Mouse (Mus musculus) embryonic facial prominence, embryonic 13.5 days (tissue): ENCODE results near the gene Zfp609. TPM values are rescaled to one million over a fixed set of nuclear protein-coding genes. Genes with fewer than 3 reads are reported as not detected.
"Not testable (repeated sequence)": the region's sequence is repeated elsewhere in the genome, so short reads cannot be mapped to it uniquely, and the experiment has no call there.

ENCODE experiments used
- ATAC-seq: fragments of 200-750 bp; cut with Nextera tagmentation; 2 replicates; pipeline ENCODE4 v1.8.0; 2017; ENCODE audit warnings: low read depth; ENCODE audit not compliant: insufficient number of reproducible peaks, insufficient read depth, low FRiP score, low TSS enrichment
- H3K27ac ChIP-seq: fragments of 300-500 bp; sonication (generic); 2 replicates; pipeline ENCODE4 v1.5.1; 2015; ENCODE audit warnings: moderate library complexity, mild to moderate bottlenecking, inconsistent platforms
- H3K27me3 ChIP-seq: fragments of 300-500 bp; sonication (generic); 2 replicates; pipeline ENCODE4 v1.6.1; 2015; ENCODE audit warnings: mild to moderate bottlenecking, inconsistent platforms
- H3K36me3 ChIP-seq: fragments of 300-500 bp; sonication (generic); 2 replicates; pipeline ENCODE4 v1.6.1; 2015; ENCODE audit warnings: mild to moderate bottlenecking, inconsistent platforms
- H3K4me1 ChIP-seq: fragments of 300-500 bp; sonication (generic); 2 replicates; pipeline ENCODE4 v1.6.1; 2015; ENCODE audit warnings: inconsistent platforms
- H3K4me2 ChIP-seq: fragments of 300-500 bp; sonication (generic); 2 replicates; pipeline ENCODE4 v1.6.1; 2015; ENCODE audit warnings: moderate library complexity, mild to moderate bottlenecking, inconsistent platforms
- H3K4me3 ChIP-seq: fragments of 300-500 bp; sonication (generic); 2 replicates; pipeline ENCODE4 v1.5.1; 2015; ENCODE audit warnings: mild to moderate bottlenecking, inconsistent platforms
- H3K9ac ChIP-seq: fragments of 300-500 bp; sonication (generic); 2 replicates; pipeline ENCODE4 v1.6.1; 2015; ENCODE audit warnings: mild to moderate bottlenecking, inconsistent platforms
- H3K9me3 ChIP-seq: fragments of 300-500 bp; sonication (generic); 2 replicates; pipeline ENCODE4 v1.6.1; 2016; ENCODE audit warnings: inconsistent platforms
- WGBS: fragments of 180-500 bp; shearing (Covaris S2); methylation state at CpG from one replicate; pipeline ENCODE4 v1.1.7; 2015; ENCODE audit warnings: mixed read lengths; 5-methylcytosine and 5-hydroxymethylcytosine counted together
- polyA plus RNA-seq: library from polyadenylated mRNA; unstranded; fragments of >200 nt; fragmentation: Nextera tagmentation; extraction: Ambion mirVana; gene quantifications from 2 replicates; pipeline ENCODE4 v1.2.1, GENCODE M21; 2015

Zfp609 gene
- polyA plus RNA-seq, 1 experiment from 2014 or later, result 7.2 TPM

DNA sequence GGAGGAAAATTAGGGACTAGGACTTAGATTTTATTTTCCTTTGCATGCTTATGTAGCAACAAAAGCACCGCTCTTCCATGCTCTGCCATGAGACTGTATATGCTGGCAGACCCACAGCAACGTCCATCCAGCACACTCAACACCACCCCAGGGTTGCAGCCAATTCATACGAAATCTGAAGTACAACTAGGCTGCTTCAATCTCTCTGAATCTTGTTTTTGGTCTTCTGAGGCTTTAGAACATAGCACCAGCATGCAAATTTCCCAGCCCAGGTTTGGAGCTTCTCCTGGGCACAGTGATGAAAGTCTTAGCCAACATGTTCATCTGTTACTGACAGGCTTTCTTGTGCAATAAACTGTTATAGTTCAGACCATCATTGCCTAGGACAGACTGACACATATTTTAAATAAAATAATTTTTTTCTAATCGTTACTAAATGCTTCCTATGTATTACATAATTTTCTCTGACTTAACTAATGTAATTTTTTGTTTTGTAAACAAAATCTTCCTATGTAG lies 39.5 kb downstream of the Zfp609 start:
- Histone ChIP-seq H3K4me2 (no peak overlapping the region), H3K36me3 (no peaks in the 10 kb centered on the region; the same call in 1 of the 2 replicates), H3K9ac (no peak overlapping the region), H3K27ac (no peak overlapping the region), H3K4me1 (peaks cover 37% of the 10 kb centered on the region), H3K27me3 (no peaks in the 10 kb centered on the region), H3K4me3 (no peak overlapping the region), H3K9me3 (no peaks in the 10 kb centered on the region)
- WGBS, result 81% methylated on average over 4 of the region's 4 CpGs
- no peak for ATAC-seq

- no peak overlapping the region for H3K4me3 ChIP-seq
- no peak overlapping the region for H3K27ac ChIP-seq
- H3K36me3 ChIP-seq, result no peaks in the 10 kb centered on the region
- WGBS, result 73% methylated on average over 8 of the region's 8 CpGs
- H3K9me3 ChIP-seq, result no peaks in the 10 kb centered on the region
- H3K4me2 ChIP-seq, result no peak overlapping the region
- H3K27me3 ChIP-seq, result no peaks in the 10 kb centered on the region
- ATAC-seq, result no peak
- H3K4me1 ChIP-seq, result peaks cover 36% of the 10 kb centered on the region
- H3K9ac ChIP-seq, result no peak overlapping the region
Observed at GRCm38 (mm10) chr9:65786885-65787787, 40.2 kb downstream of the Zfp609 start.

DNA sequence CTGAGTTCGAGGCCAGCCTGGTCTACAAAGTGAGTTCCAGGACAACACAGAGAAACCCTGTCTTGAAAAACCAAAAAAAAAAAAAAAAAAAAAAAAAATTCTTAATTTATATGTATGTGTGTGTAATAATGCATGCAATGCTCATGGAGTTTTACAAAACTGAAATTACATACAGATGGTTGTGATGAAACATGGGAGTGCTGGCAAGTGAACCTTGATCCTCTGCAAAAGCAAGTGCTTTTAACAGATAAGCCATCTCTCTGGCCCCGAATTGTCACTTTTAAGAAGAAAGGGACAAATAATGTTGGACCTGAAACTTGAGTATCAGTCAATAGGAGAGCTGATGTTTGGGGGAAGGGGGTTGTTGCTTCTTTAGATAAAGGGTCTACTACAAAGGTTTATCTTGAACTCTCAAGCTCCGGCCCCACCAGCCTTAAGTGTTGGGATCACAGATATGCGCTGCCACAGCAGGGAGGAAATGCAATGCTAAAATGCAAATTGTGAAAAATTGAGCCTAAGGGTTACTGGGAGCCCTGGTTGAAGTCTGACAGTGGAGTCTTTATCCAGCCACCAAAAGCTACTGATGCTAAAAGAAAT lies 41.5 kb downstream of the Zfp609 start:
- no peak for ATAC-seq
- Histone ChIP-seq H3K4me3 (no peak overlapping the region), H3K9ac (no peak overlapping the region), H3K27me3 (no peaks in the 10 kb centered on the region), H3K36me3 (no peaks in the 10 kb centered on the region), H3K27ac (no peak overlapping the region), H3K9me3 (no peaks in the 10 kb centered on the region), H3K4me2 (no peak overlapping the region), H3K4me1 (peaks cover 25% of the 10 kb centered on the region)
- 88% methylated on average over 4 of the region's 4 CpGs for WGBS

- H3K4me1 ChIP-seq, result peaks cover 25% of the 10 kb centered on the region
- H3K27me3 ChIP-seq, ATAC-seq, H3K27ac ChIP-seq, H3K36me3 ChIP-seq, H3K4me3 ChIP-seq, H3K9me3 ChIP-seq, H3K9ac ChIP-seq, H3K4me2 ChIP-seq: not testable (repeated sequence)
- 94% methylated on average over 3 of the region's 3 CpGs for WGBS
Observed at GRCm38 (mm10) chr9:65779619-65780018, 47.7 kb downstream of the Zfp609 start.

DNA sequence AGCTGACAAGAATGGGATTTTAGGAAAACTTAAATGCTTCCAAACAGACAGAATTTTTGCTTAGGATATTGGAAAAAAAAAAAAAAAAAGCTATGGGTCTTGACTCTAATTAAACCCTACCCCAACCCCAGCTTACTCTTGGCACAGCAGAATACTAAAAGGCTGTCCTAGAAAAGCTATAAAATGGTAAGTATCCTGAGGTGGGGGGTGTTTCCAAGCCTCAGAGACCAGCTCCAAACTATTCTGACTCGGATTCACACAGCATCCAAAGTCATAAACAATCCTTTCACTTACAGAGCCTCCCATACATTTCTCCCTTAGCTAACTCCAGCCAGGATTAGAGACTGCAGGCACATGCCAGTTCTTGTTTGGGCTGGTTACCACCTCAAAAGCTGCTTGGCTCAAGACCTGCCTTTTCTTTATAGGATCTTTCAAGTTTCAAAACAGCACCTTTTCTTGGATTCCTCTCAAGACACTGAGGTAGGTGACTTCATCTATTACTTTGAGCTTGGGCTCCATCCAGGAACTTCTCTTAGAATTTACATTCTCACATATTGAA lies 50.4 kb downstream of the Zfp609 start:
- peaks cover 15% of the 10 kb centered on the region for H3K4me1 ChIP-seq
- H3K4me2 ChIP-seq, result no peak overlapping the region
- ATAC-seq, result no peak
- no peaks in the 10 kb centered on the region for H3K9me3 ChIP-seq
- no peaks in the 10 kb centered on the region for H3K27me3 ChIP-seq
- H3K4me3 ChIP-seq, result no peak overlapping the region
- H3K36me3 ChIP-seq, result peaks cover 5% of the 10 kb centered on the region; the same call in 1 of the 2 replicates
- H3K27ac ChIP-seq, result peak overlapping the region; percentile 64
- 8% methylated on average over 1 of the region's 1 CpGs for WGBS
- H3K9ac ChIP-seq, result no peak overlapping the region

DNA sequence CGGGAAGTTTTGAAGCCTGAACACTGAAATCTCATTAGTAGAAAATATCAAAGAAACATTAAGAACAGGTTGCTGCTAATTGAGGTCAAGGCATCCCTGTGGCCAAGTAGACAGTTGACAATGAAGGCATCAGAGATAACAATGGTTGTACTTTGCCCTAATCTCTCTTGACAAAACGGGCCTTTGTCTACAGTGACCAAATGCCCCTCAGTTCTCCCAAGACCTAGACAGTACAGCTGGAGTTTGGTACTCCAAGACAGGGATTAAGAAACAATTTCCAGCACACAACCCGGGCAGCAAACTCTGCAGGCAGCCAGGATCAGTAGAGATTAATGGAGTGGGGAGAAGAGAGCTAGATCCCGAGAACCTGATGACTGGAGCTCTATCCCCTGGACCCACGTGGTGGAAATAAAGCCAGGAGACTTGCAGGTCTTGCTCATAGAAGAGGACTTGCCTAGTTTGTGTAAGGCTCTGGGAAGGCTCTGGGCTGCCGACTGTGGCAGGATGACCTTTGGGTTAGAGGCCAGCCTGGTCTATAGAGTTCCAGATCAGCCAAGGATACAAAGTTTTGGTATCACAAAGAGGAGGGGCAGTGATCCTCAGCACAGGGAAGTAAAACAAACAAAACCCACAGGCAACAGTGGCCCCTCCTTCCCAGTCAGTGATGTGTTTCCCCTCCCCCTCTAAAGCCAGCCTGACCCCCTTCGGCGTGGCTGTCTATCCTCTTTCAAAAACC lies 51.1 kb downstream of the Zfp609 start:
- no peak overlapping the region for H3K4me3 ChIP-seq
- ATAC-seq, result no peak
- 19% methylated on average over 8 of the region's 8 CpGs for WGBS

DNA sequence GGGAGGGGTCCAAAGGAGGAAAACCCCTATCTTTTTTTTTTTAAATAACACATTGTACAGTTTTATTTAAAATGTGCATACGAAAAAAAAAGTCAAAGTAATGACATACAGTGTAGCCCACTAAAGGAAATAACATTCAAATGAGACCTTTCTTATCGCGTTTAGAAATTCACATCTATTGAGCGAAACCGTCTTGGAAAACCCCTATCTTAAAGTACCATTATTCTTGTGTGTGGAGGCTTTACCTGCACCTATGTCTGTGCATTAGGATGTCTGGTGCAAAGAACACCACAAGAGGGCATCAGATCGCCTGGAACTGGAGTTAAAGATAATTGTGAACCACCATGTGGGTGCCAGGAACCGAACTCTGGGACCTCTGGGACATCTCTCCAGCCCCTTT lies 53.6 kb downstream of the Zfp609 start:
- Histone ChIP-seq H3K9me3 (no peaks in the 10 kb centered on the region), H3K36me3 (peaks cover 5% of the 10 kb centered on the region; the same call in 1 of the 2 replicates), H3K27ac (no peak overlapping the region), H3K9ac (no peak overlapping the region), H3K4me3 (no peak overlapping the region), H3K27me3 (no peaks in the 10 kb centered on the region), H3K4me1 (peaks cover 30% of the 10 kb centered on the region), H3K4me2 (no peak overlapping the region)
- WGBS, result 96% methylated on average over 7 of the region's 7 CpGs
- ATAC-seq, result no peak

More for the DNA sequence above, 51.1 kb downstream of the Zfp609 start:
- peak overlapping the region; percentile 64 for H3K27ac ChIP-seq
- peaks cover 5% of the 10 kb centered on the region; the same call in 1 of the 2 replicates for H3K36me3 ChIP-seq
- peaks cover 19% of the 10 kb centered on the region for H3K4me1 ChIP-seq
- no peaks in the 10 kb centered on the region for H3K27me3 ChIP-seq
- no peak overlapping the region for H3K9ac ChIP-seq
- no peaks in the 10 kb centered on the region for H3K9me3 ChIP-seq
- H3K4me2 ChIP-seq, result no peak overlapping the region

GRCm38 (mm10) chr9:65771011-65771664 lies 56.2 kb downstream of the Zfp609 start:
- Histone ChIP-seq H3K9me3 (no peaks in the 10 kb centered on the region), H3K27ac (no peak overlapping the region), H3K4me2 (no peak overlapping the region), H3K4me1 (peaks cover 14% of the 10 kb centered on the region), H3K9ac (no peak overlapping the region), H3K4me3 (no peak overlapping the region), H3K27me3 (no peaks in the 10 kb centered on the region), H3K36me3 (peaks cover 5% of the 10 kb centered on the region; the same call in 1 of the 2 replicates)
- 29% methylated on average over 11 of the region's 11 CpGs for WGBS
- ATAC-seq, result no peak

DNA sequence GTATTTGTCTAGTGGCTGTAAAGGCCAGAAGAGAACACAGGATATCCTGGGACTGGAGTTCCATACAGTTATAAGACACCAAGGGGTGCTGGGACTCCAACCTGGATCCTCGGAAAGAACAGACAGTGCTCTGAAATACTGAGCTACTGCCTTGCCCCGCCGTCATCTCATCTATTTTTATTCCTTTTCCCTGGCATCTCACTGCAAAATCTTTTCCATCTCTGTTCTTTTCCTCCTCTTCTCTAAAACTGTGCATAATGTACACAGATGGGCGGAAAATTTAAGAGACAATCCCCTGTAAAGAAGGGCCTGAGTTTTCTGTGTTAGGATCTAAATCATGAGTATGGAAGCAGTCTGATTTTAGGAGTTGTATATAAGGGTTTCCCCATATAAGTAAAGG lies 64.6 kb downstream of the Zfp609 start:
- H3K9me3 ChIP-seq, result no peaks in the 10 kb centered on the region
- 85% methylated on average over 4 of the region's 4 CpGs for WGBS
- no peaks in the 10 kb centered on the region for H3K27me3 ChIP-seq
- H3K36me3 ChIP-seq, result no peaks in the 10 kb centered on the region
- no peak overlapping the region for H3K4me2 ChIP-seq
- no peak overlapping the region for H3K27ac ChIP-seq
- H3K4me3 ChIP-seq, result no peak overlapping the region
- H3K9ac ChIP-seq, result no peak overlapping the region
- H3K4me1 ChIP-seq, result no peaks in the 10 kb centered on the region
- no peak for ATAC-seq

GRCm38 (mm10) chr9:65759992-65760391 lies 67.4 kb downstream of the Zfp609 start:
- no peaks in the 10 kb centered on the region for H3K9me3 ChIP-seq
- H3K4me3 ChIP-seq, result no peak overlapping the region
- no peaks in the 10 kb centered on the region for H3K36me3 ChIP-seq
- no peaks in the 10 kb centered on the region for H3K27me3 ChIP-seq
- WGBS, result 83% methylated on average over 8 of the region's 8 CpGs
- no peak overlapping the region for H3K27ac ChIP-seq
- no peak for ATAC-seq
- H3K9ac ChIP-seq, result no peak overlapping the region
- no peaks in the 10 kb centered on the region for H3K4me1 ChIP-seq
- H3K4me2 ChIP-seq, result no peak overlapping the region

- Histone ChIP-seq H3K27ac (no peak overlapping the region), H3K36me3 (no peaks in the 10 kb centered on the region), H3K4me1 (no peaks in the 10 kb centered on the region), H3K27me3 (no peaks in the 10 kb centered on the region), H3K4me2 (no peak overlapping the region), H3K4me3 (no peak overlapping the region), H3K9me3 (no peaks in the 10 kb centered on the region), H3K9ac (no peak overlapping the region)
- no peak for ATAC-seq
- WGBS, result 93% methylated on average over 5 of the region's 5 CpGs
Observed at GRCm38 (mm10) chr9:65759256-65759655, 68.1 kb downstream of the Zfp609 start.
